Mouse (Mus musculus) neural tube, embryonic 11.5 days (tissue): ENCODE measurements around the gene Sebox. TPM values are rescaled to one million over a fixed set of nuclear protein-coding genes. Genes with fewer than 3 reads are reported as not detected.
A peak's percentile ranks its signal among the peaks of the same experiment; 100 is the strongest.
"Not testable (repeated sequence)": the region's sequence is repeated elsewhere in the genome, so short reads cannot be mapped to it uniquely, and the experiment has no call there.

ENCODE experiments used
- ATAC-seq: fragments of 200-750 bp; cut with Nextera tagmentation; 2 replicates; pipeline ENCODE4 v1.8.0; 2017; ENCODE audit warnings: moderate number of reproducible peaks, mild to moderate bottlenecking, moderate TSS enrichment, moderate library complexity; ENCODE audit not compliant: insufficient read depth, low FRiP score, low TSS enrichment
- DNase-seq: peaks from one replicate; pipeline ENCODE4 v3.0.0-alpha.2; 2015; ENCODE audit warnings: low spot score
- H3K27ac ChIP-seq: fragments of 300-500 bp; sonication (generic); 2 replicates; pipeline ENCODE4 v1.5.1; 2014; ENCODE audit warnings: low read depth, mild to moderate bottlenecking, low read length
- H3K27me3 ChIP-seq: fragments of 300-500 bp; sonication (generic); 2 replicates; pipeline ENCODE4 v1.6.1; 2014; ENCODE audit warnings: mild to moderate bottlenecking, low read length, mixed read lengths; ENCODE audit not compliant: control insufficient read depth, insufficient read depth
- H3K36me3 ChIP-seq: fragments of 300-500 bp; sonication (generic); 2 replicates; pipeline ENCODE4 v1.6.1; 2014; ENCODE audit warnings: mild to moderate bottlenecking, low read length, moderate library complexity, mixed read lengths; ENCODE audit not compliant: control insufficient read depth, insufficient read depth
- H3K4me1 ChIP-seq: fragments of 300-500 bp; sonication (generic); 2 replicates; pipeline ENCODE4 v1.6.1; 2014; ENCODE audit warnings: low read length, mixed read lengths; ENCODE audit not compliant: control insufficient read depth, insufficient read depth
- H3K4me2 ChIP-seq: fragments of 300-500 bp; sonication (generic); 2 replicates; pipeline ENCODE4 v1.6.1; 2014; ENCODE audit warnings: low read depth, mild to moderate bottlenecking, moderate library complexity
- H3K4me3 ChIP-seq: fragments of 300-500 bp; sonication (generic); 2 replicates; pipeline ENCODE4 v1.5.1; 2014; ENCODE audit warnings: low read depth, low read length
- H3K9ac ChIP-seq: fragments of 300-500 bp; sonication (generic); 2 replicates; pipeline ENCODE4 v1.6.1; 2014; ENCODE audit warnings: mild to moderate bottlenecking, low read length
- H3K9me3 ChIP-seq: fragments of 300-500 bp; sonication (generic); 2 replicates; pipeline ENCODE4 v1.6.1; 2016; ENCODE audit warnings: low read length; ENCODE audit not compliant: control insufficient read depth
- WGBS: fragments of 180-500 bp; shearing (Covaris S2); extraction: QIAGEN DNeasy Blood & Tissue Kit; methylation state at CpG from one replicate; pipeline ENCODE4 v1.1.7; 2014; 5-methylcytosine and 5-hydroxymethylcytosine counted together
- polyA plus RNA-seq: library from polyadenylated mRNA; unstranded; fragments of >200 nt; fragmentation: Nextera tagmentation; extraction: Ambion mirVana; gene quantifications from 2 replicates; pipeline ENCODE4 v1.2.1, GENCODE M21; 2014

The Sebox gene
- polyA plus RNA-seq, 1 experiment from 2014 or later: not detected

GRCm38 (mm10) chr11:78522481-78522997, 19.3 kb downstream of the Sebox start:
- H3K27ac ChIP-seq: no peak overlapping the region
- no peaks in the 10 kb centered on the region for H3K9me3 ChIP-seq
- DNase-seq (no peak), ATAC-seq (no peak)
- H3K36me3 ChIP-seq: peaks cover 23% of the 10 kb centered on the region
- no peaks in the 10 kb centered on the region for H3K4me1 ChIP-seq
- H3K4me3 ChIP-seq: no peak overlapping the region
- 96% methylated on average over 1 of the region's 1 CpGs for WGBS
- no peak overlapping the region for H3K4me2 ChIP-seq
- no peaks in the 10 kb centered on the region for H3K27me3 ChIP-seq
- no peak overlapping the region for H3K9ac ChIP-seq

- no peaks in the 10 kb centered on the region for H3K27me3 ChIP-seq
- H3K4me2 ChIP-seq: no peak overlapping the region
- peaks cover 30% of the 10 kb centered on the region for H3K36me3 ChIP-seq
- H3K4me3 ChIP-seq: no peak overlapping the region
- DNase-seq (peak; percentile 34), ATAC-seq (no peak)
- 64% methylated on average over 9 of the region's 9 CpGs for WGBS
- no peak overlapping the region for H3K9ac ChIP-seq
- no peaks in the 10 kb centered on the region for H3K4me1 ChIP-seq
- no peak overlapping the region for H3K27ac ChIP-seq
- H3K9me3 ChIP-seq: no peaks in the 10 kb centered on the region
Observed at GRCm38 (mm10) chr11:78523241-78523955, 20.2 kb downstream of the Sebox start.

- Histone ChIP-seq H3K4me2 (no peak overlapping the region), H3K4me3 (no peak overlapping the region), H3K36me3 (peaks cover 26% of the 10 kb centered on the region), H3K9me3 (no peaks in the 10 kb centered on the region), H3K9ac (no peak overlapping the region), H3K4me1 (no peaks in the 10 kb centered on the region), H3K27ac (no peak overlapping the region), H3K27me3 (no peaks in the 10 kb centered on the region)
- WGBS: 84% methylated on average over 2 of the region's 2 CpGs
- DNase-seq (no peak), ATAC-seq (no peak)
Observed at GRCm38 (mm10) chr11:78524838-78525237, 21.6 kb downstream of the Sebox start.

GRCm38 (mm10) chr11:78528714-78529113, 25.5 kb downstream of the Sebox start:
- H3K4me2 ChIP-seq: no peak overlapping the region
- H3K4me1 ChIP-seq: no peaks in the 10 kb centered on the region
- DNase-seq: no peak
- no peak for ATAC-seq
- no peaks in the 10 kb centered on the region for H3K9me3 ChIP-seq
- no peaks in the 10 kb centered on the region for H3K27me3 ChIP-seq
- 90% methylated on average over 9 of the region's 9 CpGs for WGBS
- H3K4me3 ChIP-seq: no peak overlapping the region
- peaks cover 12% of the 10 kb centered on the region for H3K36me3 ChIP-seq
- no peak overlapping the region for H3K27ac ChIP-seq
- no peak overlapping the region for H3K9ac ChIP-seq

- Histone ChIP-seq H3K9me3 (no peaks in the 10 kb centered on the region), H3K4me2 (no peak overlapping the region), H3K27ac (no peak overlapping the region), H3K36me3 (peaks cover 12% of the 10 kb centered on the region), H3K4me1 (peaks cover 5% of the 10 kb centered on the region), H3K27me3 (no peaks in the 10 kb centered on the region), H3K9ac (no peak overlapping the region), H3K4me3 (no peak overlapping the region)
- 88% methylated on average over 12 of the region's 12 CpGs for WGBS
- DNase-seq (no peak), ATAC-seq (no peak)
Observed at GRCm38 (mm10) chr11:78530001-78530400, 26.8 kb downstream of the Sebox start.

GRCm38 (mm10) chr11:78531046-78531445, 27.8 kb downstream of the Sebox start:
- Histone ChIP-seq H3K4me3 (no peak overlapping the region), H3K27ac (no peak overlapping the region), H3K4me2 (no peak overlapping the region), H3K9me3 (no peaks in the 10 kb centered on the region), H3K27me3 (no peaks in the 10 kb centered on the region), H3K36me3 (peaks cover 12% of the 10 kb centered on the region), H3K9ac (no peak overlapping the region), H3K4me1 (peaks cover 8% of the 10 kb centered on the region)
- DNase-seq: no peak
- ATAC-seq: no peak
- 80% methylated on average over 6 of the region's 6 CpGs for WGBS

GRCm38 (mm10) chr11:78531515-78531914, 28.3 kb downstream of the Sebox start:
- WGBS: 92% methylated on average over 10 of the region's 10 CpGs
- H3K9me3 ChIP-seq, H3K9ac ChIP-seq, H3K27me3 ChIP-seq, H3K4me3 ChIP-seq, DNase-seq, ATAC-seq, H3K36me3 ChIP-seq, H3K27ac ChIP-seq, H3K4me2 ChIP-seq, H3K4me1 ChIP-seq: not testable (repeated sequence)

- Histone ChIP-seq H3K9ac (no peak overlapping the region), H3K9me3 (no peaks in the 10 kb centered on the region), H3K27ac (no peak overlapping the region), H3K36me3 (no peaks in the 10 kb centered on the region; the same call in 1 of the 2 replicates), H3K27me3 (no peaks in the 10 kb centered on the region), H3K4me3 (no peak overlapping the region), H3K4me1 (peaks cover 13% of the 10 kb centered on the region), H3K4me2 (no peak overlapping the region)
- ATAC-seq (no peak), DNase-seq (no peak)
- 91% methylated on average over 4 of the region's 4 CpGs for WGBS
Observed at GRCm38 (mm10) chr11:78534516-78534915, 31.3 kb downstream of the Sebox start.
